Mouse (Mus musculus): ENCODE measurements at regions not wholly inside any gene's neighbourhood (a gene's known extent, or its start where the extent isn't known, plus 50 kb on each side); places are given as distances from the start of the nearest gene placed in this dataset.

DNA sequence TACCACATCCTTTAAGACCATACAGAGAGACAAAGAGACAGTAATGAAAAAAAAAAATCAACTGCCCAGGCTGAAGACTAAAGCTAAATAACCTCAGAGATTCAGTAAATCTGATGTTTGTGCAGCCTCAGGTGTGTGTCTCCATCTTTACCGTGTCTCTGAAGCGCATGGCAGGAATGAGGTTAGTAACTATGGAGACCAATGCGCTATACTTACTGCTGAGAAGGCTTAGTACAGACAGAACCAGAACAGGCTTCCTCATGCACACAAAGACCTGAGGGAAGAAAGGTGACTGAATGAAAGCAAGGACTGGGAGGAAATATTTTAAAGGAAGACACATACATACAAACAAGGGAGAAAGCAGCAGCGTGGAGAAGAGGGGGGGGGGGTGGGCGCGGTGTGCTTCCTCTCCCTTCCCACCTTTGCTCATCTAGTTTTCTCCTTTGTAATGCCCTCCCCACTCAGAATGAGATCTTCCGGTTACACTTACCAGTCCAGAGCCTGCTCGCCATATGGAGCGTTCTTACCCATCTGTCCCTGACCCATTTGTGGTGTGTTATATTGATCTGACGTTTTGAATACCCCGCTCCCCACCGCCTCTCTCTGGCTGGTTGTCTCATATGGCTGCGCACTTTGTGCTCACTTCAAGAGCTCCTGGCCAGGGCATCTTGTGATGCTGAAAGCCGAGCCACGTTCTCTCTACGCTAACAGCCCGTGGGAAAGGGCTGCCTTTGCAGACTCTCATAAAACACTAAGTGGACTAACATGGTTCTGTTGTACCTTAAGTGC, 59.0 kb upstream of the Raph1 start:
- ATAC-seq = no peak
- no peak for DNase-seq (ENCODE audit: low spot score)
- TF ChIP-seq CTCF (IDR thresholded peaks at IDR 0.05) = no peak
- TF ChIP-seq EP300 (IDR thresholded peaks at IDR 0.05) = no peak
- Histone ChIP-seq H3K9me3 (ENCODE audit: low read length) (no peaks in the 10 kb centered on the region), H3K27me3 (replicated peaks; ENCODE audit: insufficient read depth, low read length) (no peaks in the 10 kb centered on the region), H3K36me3 (ENCODE audit: insufficient read depth, low read length) (no peaks in the 10 kb centered on the region), H3K27ac (ENCODE audit: low read length) (no peak overlapping the region), H3K4me1 (ENCODE audit: insufficient read depth, low read depth, low read length) (no peaks in the 10 kb centered on the region; the same call in 1 of the 2 replicates), H3K4me2 (replicated peaks; ENCODE audit: low read depth, low read length) (no peak overlapping the region), H3K9ac (replicated peaks; ENCODE audit: low read depth) (no peak overlapping the region), H3K4me3 (ENCODE audit: low read depth, low read length) (no peak overlapping the region)
- 85% methylated on average over 16 of the region's 17 CpGs for WGBS

DNA sequence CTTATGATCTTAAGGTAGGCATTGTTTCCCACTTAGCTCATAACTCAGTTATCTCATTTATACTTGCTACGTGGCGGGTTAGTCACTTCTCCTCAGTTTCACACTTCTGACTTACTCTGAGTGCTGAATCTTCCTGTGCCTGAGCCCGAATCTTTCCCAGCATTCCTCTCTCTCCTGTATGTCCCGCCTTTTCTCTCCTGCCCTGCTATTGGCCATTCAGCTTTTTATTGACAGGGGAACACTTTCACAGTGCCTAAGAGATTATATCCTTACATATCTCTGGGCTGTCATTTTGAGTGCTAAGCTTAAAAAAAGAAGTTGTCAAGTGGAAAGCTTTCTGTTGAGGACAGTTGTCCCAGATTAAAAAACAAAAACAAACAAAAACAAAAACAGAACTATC, 57.3 kb upstream of the Raph1 start:
- Histone ChIP-seq H3K9me3 (ENCODE audit: low read length) (no peaks in the 10 kb centered on the region), H3K4me2 (replicated peaks; ENCODE audit: low read depth, low read length) (no peak overlapping the region), H3K36me3 (ENCODE audit: insufficient read depth, low read length) (no peaks in the 10 kb centered on the region), H3K4me1 (ENCODE audit: insufficient read depth, low read depth, low read length) (no peaks in the 10 kb centered on the region; the same call in 1 of the 2 replicates), H3K27me3 (replicated peaks; ENCODE audit: insufficient read depth, low read length) (no peaks in the 10 kb centered on the region), H3K27ac (ENCODE audit: low read length) (no peak overlapping the region), H3K9ac (replicated peaks; ENCODE audit: low read depth) (no peak overlapping the region), H3K4me3 (ENCODE audit: low read depth, low read length) (no peak overlapping the region)
- ATAC-seq (no peak), DNase-seq (ENCODE audit: low spot score) (no peak)
- TF ChIP-seq CTCF (IDR thresholded peaks at IDR 0.05) (no peak), EP300 (IDR thresholded peaks at IDR 0.05) (no peak)
- WGBS = 79% methylated on average over 4 of the region's 4 CpGs

DNA sequence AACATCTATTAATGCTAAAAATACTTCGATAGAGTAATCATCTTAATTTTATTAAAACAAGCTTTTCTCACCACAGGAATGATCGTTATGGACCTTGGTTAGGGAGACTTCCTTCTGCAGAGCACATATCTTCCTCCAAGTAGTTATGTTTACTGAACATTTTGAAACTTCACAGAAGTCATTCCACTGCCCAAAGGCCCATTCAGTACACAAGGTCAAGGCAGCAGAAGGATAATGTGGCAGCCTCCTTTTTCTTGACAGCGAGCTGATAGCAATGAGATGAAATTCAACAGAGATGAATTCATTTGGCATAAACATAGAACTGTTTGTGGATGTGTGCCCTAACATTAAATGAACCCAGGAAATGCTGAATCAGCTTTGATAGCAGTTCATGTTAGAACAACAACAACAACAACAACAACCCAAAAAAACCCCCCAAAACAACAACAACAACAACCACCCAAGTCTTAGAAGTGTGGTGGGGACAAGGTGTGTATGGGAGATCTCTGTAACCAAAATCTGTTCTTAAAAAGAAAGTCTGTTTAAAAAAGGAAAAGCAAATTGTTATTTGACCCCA, 56.6 kb upstream of the Raph1 start:
- Histone ChIP-seq H3K36me3 (ENCODE audit: insufficient read depth, low read length) (no peaks in the 10 kb centered on the region), H3K4me1 (ENCODE audit: insufficient read depth, low read depth, low read length) (no peaks in the 10 kb centered on the region; the same call in 1 of the 2 replicates), H3K27ac (ENCODE audit: low read length) (no peak overlapping the region), H3K4me3 (ENCODE audit: low read depth, low read length) (no peak overlapping the region), H3K9ac (replicated peaks; ENCODE audit: low read depth) (no peak overlapping the region), H3K9me3 (ENCODE audit: low read length) (no peaks in the 10 kb centered on the region), H3K27me3 (replicated peaks; ENCODE audit: insufficient read depth, low read length) (no peaks in the 10 kb centered on the region), H3K4me2 (replicated peaks; ENCODE audit: low read depth, low read length) (no peak overlapping the region)
- WGBS = 56% methylated on average over 3 of the region's 3 CpGs
- DNase-seq (ENCODE audit: low spot score) = peak; percentile 57
- ATAC-seq = peak; percentile 40; the same call in 1 of the 2 replicates
- TF ChIP-seq CTCF (IDR thresholded peaks at IDR 0.05) = no peak
- no peak for TF ChIP-seq EP300 (IDR thresholded peaks at IDR 0.05)

DNA sequence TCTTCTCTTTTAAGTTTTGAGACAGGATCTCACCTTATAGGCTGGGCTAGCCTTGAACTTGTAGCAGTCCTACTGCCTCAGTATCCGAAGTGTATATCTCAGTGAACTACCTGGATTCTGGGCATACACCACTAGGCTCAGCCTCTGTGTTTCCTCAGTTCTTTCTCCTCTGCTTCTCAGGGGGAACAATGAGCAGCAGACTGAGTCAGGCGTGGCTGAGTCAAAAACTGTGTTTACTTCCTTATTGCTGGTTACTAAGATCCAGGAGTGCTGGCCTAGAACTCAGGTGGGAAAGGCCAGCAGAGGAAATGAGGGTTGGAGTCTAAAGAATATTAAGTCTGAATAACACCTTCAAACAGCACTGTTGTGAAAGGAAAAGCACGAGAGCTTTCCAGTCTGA, 54.9 kb upstream of the Raph1 start:
- Histone ChIP-seq H3K4me3 (ENCODE audit: low read depth, low read length) (no peak overlapping the region), H3K27me3 (replicated peaks; ENCODE audit: insufficient read depth, low read length) (no peaks in the 10 kb centered on the region), H3K27ac (ENCODE audit: low read length) (no peak overlapping the region), H3K4me2 (replicated peaks; ENCODE audit: low read depth, low read length) (no peak overlapping the region), H3K9ac (replicated peaks; ENCODE audit: low read depth) (no peak overlapping the region), H3K36me3 (ENCODE audit: insufficient read depth, low read length) (no peaks in the 10 kb centered on the region), H3K4me1 (ENCODE audit: insufficient read depth, low read depth, low read length) (no peaks in the 10 kb centered on the region), H3K9me3 (ENCODE audit: low read length) (no peaks in the 10 kb centered on the region)
- DNase-seq (ENCODE audit: low spot score) (no peak), ATAC-seq (no peak)
- WGBS = 75% methylated on average over 3 of the region's 3 CpGs
- TF ChIP-seq EP300 (IDR thresholded peaks at IDR 0.05) (no peak), CTCF (IDR thresholded peaks at IDR 0.05) (no peak)

DNA sequence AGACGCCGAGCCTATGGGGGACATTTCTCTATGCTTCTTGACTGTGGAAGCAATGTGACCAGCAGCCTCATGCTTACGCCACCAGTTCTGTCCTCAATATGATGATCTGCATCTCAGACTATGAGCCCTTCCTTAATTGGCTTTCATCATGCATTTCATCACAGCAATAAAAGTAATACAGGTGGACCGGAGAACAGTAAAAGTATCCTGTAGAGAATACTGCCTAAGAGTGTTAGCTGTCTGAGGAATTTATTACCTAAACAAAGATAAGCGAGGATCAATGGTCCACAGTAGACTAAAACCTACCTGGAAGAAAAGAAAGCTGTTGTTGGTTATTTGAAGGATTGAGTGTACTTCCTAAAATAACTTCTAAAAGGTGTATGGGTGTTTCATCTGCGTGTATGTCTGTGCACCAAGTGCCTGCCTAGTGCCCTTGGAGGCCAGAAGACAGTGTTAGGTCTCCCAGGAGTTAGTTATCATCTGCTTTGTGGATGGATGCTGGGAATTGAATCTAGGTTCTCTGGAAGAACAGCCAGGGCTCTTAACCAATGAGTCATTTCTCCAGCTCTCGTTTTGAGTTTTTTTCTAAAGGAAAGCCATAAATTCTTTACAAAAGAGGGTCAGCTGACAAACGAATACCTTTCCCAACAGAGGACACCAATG, 54.3 kb upstream of the Raph1 start:
- no peaks in the 10 kb centered on the region for H3K27me3 ChIP-seq (replicated peaks; ENCODE audit: insufficient read depth, low read length)
- TF ChIP-seq EP300 (IDR thresholded peaks at IDR 0.05) (no peak), CTCF (IDR thresholded peaks at IDR 0.05) (no peak)
- H3K27ac ChIP-seq (ENCODE audit: low read length) = no peak overlapping the region
- no peak overlapping the region for H3K4me2 ChIP-seq (replicated peaks; ENCODE audit: low read depth, low read length)
- no peaks in the 10 kb centered on the region for H3K9me3 ChIP-seq (ENCODE audit: low read length)
- no peaks in the 10 kb centered on the region for H3K4me1 ChIP-seq (ENCODE audit: insufficient read depth, low read depth, low read length)
- H3K9ac ChIP-seq (replicated peaks; ENCODE audit: low read depth) = no peak overlapping the region
- 85% methylated on average over 8 of the region's 8 CpGs for WGBS
- no peak overlapping the region for H3K4me3 ChIP-seq (ENCODE audit: low read depth, low read length)
- DNase-seq (ENCODE audit: low spot score) = no peak
- no peaks in the 10 kb centered on the region for H3K36me3 ChIP-seq (ENCODE audit: insufficient read depth, low read length)
- ATAC-seq = no peak

DNA sequence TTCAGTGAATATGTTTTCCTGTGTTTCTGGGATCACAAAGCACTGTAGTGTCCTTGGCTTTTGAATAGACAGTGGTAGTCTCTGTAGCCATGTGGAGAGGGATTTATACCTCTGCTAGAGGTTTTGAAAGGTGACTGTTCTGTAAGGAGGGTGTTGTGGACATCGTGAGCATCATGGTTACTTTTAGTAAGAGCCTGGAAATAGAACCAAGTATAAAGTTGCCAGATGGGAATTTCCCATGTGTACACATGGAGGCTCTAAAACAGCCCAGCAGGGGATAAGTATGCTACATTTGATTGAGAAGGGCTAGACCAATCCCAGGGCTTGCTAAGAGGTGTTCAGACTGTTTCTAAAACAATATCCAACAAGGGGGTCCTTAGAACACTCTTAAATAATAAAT, 51.5 kb upstream of the Raph1 start:
- no peaks in the 10 kb centered on the region for H3K27me3 ChIP-seq (replicated peaks; ENCODE audit: insufficient read depth, low read length)
- no peaks in the 10 kb centered on the region for H3K36me3 ChIP-seq (ENCODE audit: insufficient read depth, low read length)
- ATAC-seq (no peak), DNase-seq (ENCODE audit: low spot score) (no peak)
- TF ChIP-seq CTCF (IDR thresholded peaks at IDR 0.05) (no peak), EP300 (IDR thresholded peaks at IDR 0.05) (no peak)
- H3K4me1 ChIP-seq (ENCODE audit: insufficient read depth, low read depth, low read length) = no peaks in the 10 kb centered on the region
- no peak overlapping the region for H3K27ac ChIP-seq (ENCODE audit: low read length)
- H3K9ac ChIP-seq (replicated peaks; ENCODE audit: low read depth) = no peak overlapping the region
- no peak overlapping the region for H3K4me2 ChIP-seq (replicated peaks; ENCODE audit: low read depth, low read length)
- H3K9me3 ChIP-seq (ENCODE audit: low read length) = no peaks in the 10 kb centered on the region
- 76% methylated on average over 1 of the region's 1 CpGs for WGBS
- no peak overlapping the region for H3K4me3 ChIP-seq (ENCODE audit: low read depth, low read length)
